Mouse (Mus musculus) cortical plate, adult 2 months (tissue): ENCODE measurements around the gene Gm10392.

Experiments used
- CTCF ChIP-seq: fragments of 200-500 bp; IDR thresholded peaks from 2 replicates; pipeline ENCODE4 v1.5.1; 2011; ENCODE audit warnings: mild to moderate bottlenecking, control low read depth, low read length; ENCODE audit not compliant: insufficient read depth; ENCODE audit errors: extremely low read depth
- POLR2A ChIP-seq: fragments of 200-500 bp; IDR thresholded peaks from 2 replicates; pipeline ENCODE4 v1.6.1; 2011; ENCODE audit warnings: mild to moderate bottlenecking, low read length, control low read depth; ENCODE audit not compliant: insufficient read depth; ENCODE audit errors: extremely low read depth

DNA sequence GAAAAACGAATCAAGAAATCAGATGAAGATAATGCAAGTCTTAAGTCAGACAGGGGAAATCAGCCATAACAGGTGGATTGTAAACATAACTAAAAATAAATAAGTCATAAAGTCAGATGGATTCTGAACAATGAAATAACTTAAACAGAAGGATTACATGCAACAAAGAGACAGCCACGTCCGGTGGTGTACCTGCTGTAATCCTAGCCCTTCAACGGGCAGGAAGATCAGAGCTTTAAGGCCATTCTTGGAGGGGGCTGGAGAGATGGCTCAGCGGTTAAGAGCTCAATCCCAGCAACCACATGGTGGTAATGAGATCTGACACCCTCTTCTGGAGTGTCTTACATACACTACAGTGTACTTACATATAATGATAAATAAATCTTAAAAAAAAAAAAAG, 7.7 kb downstream of the Gm10392 start:
- TF ChIP-seq CTCF (no peak), POLR2A (no peak)
